Mouse (Mus musculus): ENCODE measurements at regions not wholly inside any gene's neighbourhood (a gene's known extent, or its start where the extent isn't known, plus 50 kb on each side); places are given as distances from the start of the nearest gene placed in this dataset.

- no peak for DNase-seq (ENCODE audit: low spot score)
Measured at GRCm38 (mm10) chr15:68014605-68015305, 1514.0 kb upstream of the Lrrc6 start.

GRCm38 (mm10) chr15:68011162-68011561, 1510.5 kb upstream of the Lrrc6 start:
- DNase-seq (ENCODE audit: low spot score), result no peak

GRCm38 (mm10) chr15:68010189-68010588, 1509.5 kb upstream of the Lrrc6 start:
- no peak for DNase-seq (ENCODE audit: low spot score)

- no peak for DNase-seq (ENCODE audit: low spot score)
Measured at GRCm38 (mm10) chr15:68004798-68005197, 1504.1 kb upstream of the Lrrc6 start.

- no peak for DNase-seq (ENCODE audit: low spot score)
Measured at GRCm38 (mm10) chr15:67996532-67996931, 1495.8 kb upstream of the Lrrc6 start.

- no peak for DNase-seq (ENCODE audit: low spot score)
Measured at GRCm38 (mm10) chr15:67989428-67990272, 1488.9 kb upstream of the Lrrc6 start.

- DNase-seq (ENCODE audit: low spot score), result no peak
Measured at GRCm38 (mm10) chr15:67987941-67988340, 1487.2 kb upstream of the Lrrc6 start.

- DNase-seq (ENCODE audit: low spot score), result no peak
Measured at GRCm38 (mm10) chr15:67983253-67983652, 1482.5 kb upstream of the Lrrc6 start.

GRCm38 (mm10) chr15:67981876-67982275, 1481.2 kb upstream of the Lrrc6 start:
- DNase-seq (ENCODE audit: low spot score), result no peak

- DNase-seq (ENCODE audit: low spot score), result no peak
Measured at GRCm38 (mm10) chr15:67979451-67979850, 1478.7 kb upstream of the Lrrc6 start.

- no peak for DNase-seq (ENCODE audit: low spot score)
Measured at GRCm38 (mm10) chr15:67977210-67977609, 1476.5 kb upstream of the Lrrc6 start.

- DNase-seq (ENCODE audit: low spot score), result no peak
Measured at GRCm38 (mm10) chr15:67971998-67972397, 1471.3 kb upstream of the Lrrc6 start.

- no peak for DNase-seq (ENCODE audit: low spot score)
Measured at GRCm38 (mm10) chr15:67954216-67954615, 1453.5 kb upstream of the Lrrc6 start.

GRCm38 (mm10) chr15:67950281-67951040, 1449.8 kb upstream of the Lrrc6 start:
- no peak for DNase-seq (ENCODE audit: low spot score)

GRCm38 (mm10) chr15:67944330-67945082, 1443.8 kb upstream of the Lrrc6 start:
- DNase-seq (ENCODE audit: low spot score), result peak; percentile 6

- no peak for DNase-seq (ENCODE audit: low spot score)
Measured at GRCm38 (mm10) chr15:67943046-67943445, 1442.3 kb upstream of the Lrrc6 start.

- peak; percentile 64 for DNase-seq (ENCODE audit: low spot score)
Measured at GRCm38 (mm10) chr15:67940510-67940909, 1439.8 kb upstream of the Lrrc6 start.

GRCm38 (mm10) chr15:67924885-67925284, 1424.2 kb upstream of the Lrrc6 start:
- no peak for DNase-seq (ENCODE audit: low spot score)

- no peak for DNase-seq (ENCODE audit: low spot score)
Measured at GRCm38 (mm10) chr15:67907034-67907433, 1406.3 kb upstream of the Lrrc6 start.

GRCm38 (mm10) chr15:67905279-67905678, 1404.6 kb upstream of the Lrrc6 start:
- no peak for DNase-seq (ENCODE audit: low spot score)

- DNase-seq (ENCODE audit: low spot score), result no peak
Measured at GRCm38 (mm10) chr15:67904646-67905045, 1403.9 kb upstream of the Lrrc6 start.

- DNase-seq (ENCODE audit: low spot score), result peak; percentile 44
Measured at GRCm38 (mm10) chr15:67902982-67903381, 1402.3 kb upstream of the Lrrc6 start.
